Mouse (Mus musculus) olfactory bulb, adult 2 months (tissue): ENCODE measurements around the gene Fstl1.

Experiments used
- CTCF ChIP-seq: fragments of 200-500 bp; IDR thresholded peaks from 2 replicates; pipeline ENCODE4 v1.5.1; 2012; ENCODE audit warnings: low read depth, mild to moderate bottlenecking, low read length, moderate library complexity; ENCODE audit not compliant: insufficient read depth
- POLR2A ChIP-seq: fragments of 200-500 bp; IDR thresholded peaks from 2 replicates; pipeline ENCODE4 v1.6.1; 2012; ENCODE audit warnings: mild to moderate bottlenecking, low read depth, low read length, moderate library complexity; ENCODE audit not compliant: insufficient read depth

DNA sequence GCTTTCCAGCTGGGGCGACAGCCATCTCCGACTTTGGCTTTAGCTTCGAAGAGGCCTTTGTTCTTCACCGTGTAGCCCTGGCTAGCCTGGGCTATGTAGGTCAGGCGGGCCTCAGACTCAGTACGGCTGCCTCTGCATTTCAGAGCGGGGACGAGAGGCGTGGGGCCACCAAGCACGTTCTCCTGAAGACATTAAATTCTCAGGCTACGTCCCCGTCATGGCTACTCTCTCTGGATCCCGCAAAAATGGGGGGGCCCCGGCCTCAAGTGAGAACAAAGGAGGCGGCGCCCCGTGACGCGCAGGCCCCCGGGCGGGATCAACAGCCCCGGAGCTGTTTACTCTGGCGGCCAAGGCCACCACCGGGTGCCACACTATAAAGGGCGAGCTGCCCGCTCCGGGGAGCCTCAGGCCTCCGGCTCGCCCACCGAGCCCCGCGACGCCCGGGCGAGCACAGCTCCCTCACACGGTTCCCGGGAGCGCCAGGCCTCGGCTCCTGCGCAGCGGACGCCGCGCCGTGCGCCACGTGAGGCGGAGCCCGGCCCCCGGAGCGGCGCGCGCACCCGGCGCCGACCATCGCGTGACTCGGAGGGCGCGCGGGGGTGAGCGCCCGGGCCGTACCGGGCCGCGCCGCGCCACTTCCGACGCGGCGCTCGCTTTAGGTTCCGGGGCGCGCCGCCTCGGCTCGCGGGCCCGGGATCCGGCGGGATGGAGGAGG lies 91.3 kb downstream of the Fstl1 start, which contains the start of gene Lrrc58:
- TF ChIP-seq POLR2A (peak; percentile 96), CTCF (no peak)
